Comparison of ENCODE assay signal across 21 mouse cellular contexts in genomic region chr5:108374079-108374478, GRCm38 (mm10). TPM values are rescaled to one million over a fixed set of nuclear protein-coding genes. Genes with fewer than 3 reads are reported as not detected.
"Had no signal": no experiment of that assay in that cellular context is flagged by ENCODE, and none has a peak within 500 bp of the region (broad histone marks: within the 10 kb centered on the region; RNA-seq: fewer than 3 reads in every experiment).

No protein-coding gene starts in this region.

- H3K9me3 ChIP-seq: limb, embryonic 15.5 days; liver, embryonic 13.5 days; midbrain, embryonic 10.5 days; midbrain, embryonic 15.5 days; neural tube, embryonic 12.5 days; stomach, embryonic 15.5 days had no signal

- ATAC-seq: midbrain, embryonic 15.5 days had no signal

- DNase-seq: kidney, adult 8-10 months; layer of hippocampus, postnatal 36 days; liver, embryonic 13.5 days; lung, adult 18-20 months; lung, postnatal 4 days; retina, postnatal 1 day; right cerebral cortex, postnatal 4 days; spleen, adult 18-20 months; thymus, postnatal 36 days had no signal

- H3K36me3 ChIP-seq: limb, embryonic 15.5 days; liver, embryonic 13.5 days; midbrain, embryonic 10.5 days; midbrain, embryonic 15.5 days; neural tube, embryonic 12.5 days; stomach, embryonic 15.5 days had no signal

- H3K4me2 ChIP-seq: limb, embryonic 15.5 days; liver, embryonic 13.5 days; midbrain, embryonic 15.5 days; neural tube, embryonic 12.5 days; stomach, embryonic 15.5 days had no signal

- H3K9ac ChIP-seq: limb, embryonic 15.5 days; liver, embryonic 13.5 days; midbrain, embryonic 15.5 days; neural tube, embryonic 12.5 days; stomach, embryonic 15.5 days had no signal

- H3K27ac ChIP-seq: limb, embryonic 15.5 days; liver, embryonic 13.5 days; midbrain, embryonic 10.5 days; midbrain, embryonic 15.5 days; neural tube, embryonic 12.5 days; stomach, embryonic 15.5 days had no signal

- H3K4me3 ChIP-seq: limb, embryonic 15.5 days; liver, embryonic 13.5 days; midbrain, embryonic 10.5 days; midbrain, embryonic 15.5 days; neural tube, embryonic 12.5 days; stomach, embryonic 15.5 days had no signal

RNA-seq across cellular contexts. Expression of gene Gm42517, which starts 6.4 kb away (rescaled TPM):
- total RNA-seq: megakaryocyte, adult 5-6 weeks; monocyte, adult 5-6 weeks; neutrophil, adult 5-6 weeks had no signal
- polyA plus RNA-seq: limb, embryonic 11.5 days; lung, embryonic 16.5 days; midbrain, embryonic 10.5 days; thymus, postnatal 0 days had no signal

RNA-seq across cellular contexts. Expression of gene Pde6b, which starts 14.1 kb away (rescaled TPM):
- total RNA-seq: megakaryocyte, adult 5-6 weeks; monocyte, adult 5-6 weeks; neutrophil, adult 5-6 weeks had no signal
- polyA plus RNA-seq: large intestine, adult 2 months; neural tube, embryonic 12.5 days had no signal
